Mouse (Mus musculus) urinary bladder, adult 2 months (tissue): ENCODE measurements around the gene Hdac1. TPM values are rescaled to one million over a fixed set of nuclear protein-coding genes. Genes with fewer than 3 reads are reported as not detected.

Experiments used
- DNase-seq: peaks from one replicate; pipeline ENCODE4 v3.0.0; 2022; ENCODE audit warnings: low spot score
- polyA plus RNA-seq: library from polyadenylated mRNA; depleted of rRNA; stranded (reverse); fragments of >200 nt; gene quantifications from 2 replicates; pipeline ENCODE4 v1.2.3, GENCODE M21; 2012

Hdac1 gene
- polyA plus RNA-seq, 1 experiment = 112 TPM

- no peak for DNase-seq
Observed at GRCm38 (mm10) chr4:129511413-129512096, 31.0 kb downstream of the Hdac1 start.

DNA sequence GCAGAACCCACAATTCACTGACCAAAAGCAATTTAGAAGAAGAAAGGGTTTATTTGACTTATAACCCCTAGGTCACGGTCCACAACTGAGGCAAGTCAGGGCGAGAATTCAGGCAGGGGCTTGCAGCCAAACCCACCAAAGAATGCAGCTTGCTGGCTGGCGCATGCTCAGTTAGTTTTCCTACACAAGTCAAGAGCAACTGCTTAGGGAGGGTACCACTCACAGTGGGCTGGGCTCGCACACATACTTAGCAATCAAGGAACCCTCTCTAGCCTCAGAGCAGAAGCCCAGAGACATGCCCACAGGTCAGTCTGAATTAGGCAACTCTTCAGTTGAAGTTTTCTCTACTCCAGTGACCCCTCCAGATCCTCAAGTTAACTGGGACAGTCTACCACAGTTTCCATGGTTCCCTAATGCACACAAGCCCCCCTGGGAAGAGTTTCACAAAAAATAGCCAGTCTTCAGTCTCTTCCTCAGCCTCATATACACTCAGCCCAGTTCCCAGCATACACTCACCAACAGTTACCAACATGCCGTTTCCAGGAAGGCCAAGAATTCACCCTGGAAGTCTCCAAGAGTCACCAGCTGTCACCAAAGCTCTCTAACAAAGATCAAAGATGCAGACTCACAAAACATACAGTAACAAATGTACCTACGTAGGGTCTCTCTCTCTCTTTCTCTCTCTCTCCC lies 31.6 kb downstream of the Hdac1 start:
- DNase-seq = no peak

GRCm38 (mm10) chr4:129509650-129510049 lies 32.9 kb downstream of the Hdac1 start:
- DNase-seq = no peak

- no peak for DNase-seq
Observed at GRCm38 (mm10) chr4:129508834-129509600, 33.5 kb downstream of the Hdac1 start.

- no peak for DNase-seq
Observed at GRCm38 (mm10) chr4:129508237-129508515, 34.3 kb downstream of the Hdac1 start.

- DNase-seq = no peak
Observed at GRCm38 (mm10) chr4:129507434-129508236, 34.9 kb downstream of the Hdac1 start.

DNA sequence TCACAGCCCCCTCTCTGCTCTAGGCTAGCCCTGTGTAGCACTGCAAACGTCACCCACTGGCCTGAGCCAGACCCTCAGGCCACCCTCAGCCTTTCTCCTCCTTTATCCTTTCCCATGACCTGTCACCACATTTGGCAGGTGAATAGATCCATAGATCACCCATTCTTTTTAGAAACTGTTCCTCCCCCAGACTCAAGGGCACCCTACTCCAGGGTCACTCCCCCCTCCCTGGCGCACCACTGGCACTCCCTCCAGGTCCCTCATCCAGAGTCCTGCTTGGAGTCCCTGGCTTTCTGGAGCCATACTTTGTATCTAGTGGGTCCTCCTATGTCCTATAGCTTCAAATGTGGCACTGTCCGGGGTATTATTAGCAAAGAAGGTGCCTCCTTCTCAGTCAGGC lies 37.0 kb downstream of the Hdac1 start:
- DNase-seq = no peak

DNA sequence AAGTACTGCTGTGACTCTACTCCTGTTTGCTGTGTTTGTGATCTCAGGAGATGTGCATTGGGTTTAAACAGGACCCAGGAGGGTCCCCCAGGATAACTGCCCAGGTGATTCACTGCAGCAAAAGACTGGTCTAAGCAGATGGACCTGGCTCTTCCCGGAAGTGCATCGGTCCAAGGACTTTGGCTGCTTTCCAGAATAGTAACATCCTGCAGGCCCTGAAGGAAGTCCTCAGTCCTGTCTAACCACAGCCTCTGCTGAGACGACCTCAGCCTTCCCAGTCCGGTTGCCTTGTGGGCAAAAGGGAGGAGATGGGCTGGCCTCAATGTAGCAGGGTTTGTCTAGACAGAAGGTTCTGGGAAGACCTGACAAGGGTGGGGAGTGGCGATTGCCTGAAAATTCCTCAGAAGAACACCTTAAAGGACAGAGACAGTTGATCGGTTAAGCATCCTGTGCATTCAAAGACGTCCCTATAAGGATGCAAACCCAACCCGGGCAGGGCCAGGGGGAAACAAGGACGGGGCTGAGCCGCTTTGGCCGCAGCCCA lies 39.5 kb downstream of the Hdac1 start:
- DNase-seq = no peak

- no peak for DNase-seq
Observed at GRCm38 (mm10) chr4:129502327-129502888, 40.1 kb downstream of the Hdac1 start.

GRCm38 (mm10) chr4:129500607-129501566 lies 41.6 kb downstream of the Hdac1 start:
- DNase-seq = peak; percentile 79

GRCm38 (mm10) chr4:129500017-129500416 lies 42.5 kb downstream of the Hdac1 start:
- no peak for DNase-seq

GRCm38 (mm10) chr4:129498941-129499340 lies 43.6 kb downstream of the Hdac1 start:
- DNase-seq = no peak

- no peak for DNase-seq
Observed at GRCm38 (mm10) chr4:129496631-129497030, 45.9 kb downstream of the Hdac1 start.

DNA sequence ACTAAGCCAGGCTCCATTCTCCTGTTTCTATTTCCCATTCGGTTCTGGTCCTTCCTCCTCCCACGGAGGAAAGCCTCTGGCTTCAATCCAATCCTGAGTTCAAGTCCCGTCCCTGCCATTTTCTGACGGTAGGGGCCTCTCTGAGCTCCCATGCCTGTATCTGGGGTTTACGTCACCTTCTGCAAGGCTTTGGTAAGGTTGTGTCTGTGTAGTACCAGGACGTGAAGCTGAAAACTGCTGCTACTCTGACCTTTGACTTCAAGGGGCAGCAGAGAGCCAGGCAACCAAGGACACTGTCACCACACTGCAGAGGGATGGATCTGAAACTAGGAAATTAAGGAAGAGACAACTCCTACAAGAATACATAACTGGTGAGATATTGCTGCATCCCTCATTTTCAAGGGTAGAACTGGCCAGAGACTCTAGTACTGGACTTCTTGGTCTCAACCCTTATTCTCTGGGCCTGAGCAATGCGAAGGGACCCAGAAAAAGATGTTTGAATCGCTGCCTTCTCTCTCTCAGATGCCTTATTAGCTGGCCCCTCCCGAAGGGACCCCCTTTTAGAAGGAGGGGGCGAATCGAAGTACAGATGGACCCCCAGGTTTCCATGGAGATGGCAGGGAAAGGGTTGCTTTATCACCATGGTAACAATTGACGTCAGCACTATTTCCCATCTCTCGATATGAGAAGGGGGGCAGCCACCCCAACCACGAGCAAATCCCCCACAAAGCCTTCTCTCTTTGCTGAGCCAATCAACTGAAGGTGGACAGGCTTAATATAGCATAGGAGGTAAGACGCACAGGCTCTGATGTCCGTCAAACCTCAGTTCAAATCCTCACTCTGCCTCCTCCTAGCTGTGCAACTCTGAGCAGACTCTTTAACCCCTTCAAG lies 46.6 kb downstream of the Hdac1 start:
- DNase-seq = no peak

- DNase-seq = no peak
Observed at GRCm38 (mm10) chr4:129494681-129495080, 47.8 kb downstream of the Hdac1 start.

DNA sequence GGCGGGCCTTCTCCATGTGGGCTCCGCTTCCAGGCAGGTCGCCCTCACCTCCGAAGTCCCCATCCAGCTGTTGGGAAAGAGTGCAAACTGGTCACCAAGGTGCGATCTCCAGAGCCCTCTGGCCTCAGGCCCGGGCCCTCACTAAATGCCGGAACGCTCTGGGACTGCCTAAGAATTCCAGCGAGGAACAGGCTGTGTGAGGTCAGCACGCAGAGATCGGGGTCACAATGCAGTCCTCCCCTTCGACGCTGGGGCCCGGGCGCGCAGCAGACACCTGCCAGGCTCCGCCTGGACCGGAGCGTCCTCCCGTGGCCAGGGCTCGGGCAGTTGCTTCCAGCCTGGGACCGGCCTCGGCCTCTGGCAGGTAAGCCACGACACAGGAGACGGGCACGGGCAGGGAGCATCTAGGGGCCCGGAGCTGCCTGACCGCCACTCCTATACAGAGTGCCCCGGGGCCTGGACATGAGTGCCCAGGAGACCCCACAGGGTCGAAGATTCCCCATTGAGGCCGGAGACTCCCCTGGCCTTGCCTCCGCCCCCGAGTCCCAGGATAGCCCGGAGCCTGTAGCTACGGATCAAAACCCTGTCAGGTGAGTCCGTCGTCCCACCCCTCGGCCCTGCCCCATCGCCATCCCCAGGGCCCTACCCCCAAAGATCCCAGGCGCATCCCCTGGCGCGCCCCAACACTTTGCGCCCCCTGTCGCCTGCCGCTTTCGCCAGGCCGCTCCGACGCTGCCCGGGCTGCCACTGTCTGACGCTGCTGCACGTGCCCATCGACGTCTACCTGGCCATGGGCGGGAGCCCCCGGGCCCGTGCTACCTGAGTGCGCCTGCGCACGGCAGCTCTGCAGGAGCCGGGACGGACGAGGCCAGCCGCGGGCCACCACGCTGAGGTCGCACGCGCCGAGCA lies 51.3 kb downstream of the Hdac1 start, which contains the start of the genes Tssk3 and Fam229a:
Tssk3 (minus strand) TSS at position 51 of the 909 bp plus-strand sequence.
Fam229a (plus strand) TSS at position 219 of the 909 bp plus-strand sequence.
- DNase-seq = peak; percentile 47

GRCm38 (mm10) chr4:129481090-129481489 lies 61.4 kb downstream of the Hdac1 start:
- DNase-seq = no peak

DNA sequence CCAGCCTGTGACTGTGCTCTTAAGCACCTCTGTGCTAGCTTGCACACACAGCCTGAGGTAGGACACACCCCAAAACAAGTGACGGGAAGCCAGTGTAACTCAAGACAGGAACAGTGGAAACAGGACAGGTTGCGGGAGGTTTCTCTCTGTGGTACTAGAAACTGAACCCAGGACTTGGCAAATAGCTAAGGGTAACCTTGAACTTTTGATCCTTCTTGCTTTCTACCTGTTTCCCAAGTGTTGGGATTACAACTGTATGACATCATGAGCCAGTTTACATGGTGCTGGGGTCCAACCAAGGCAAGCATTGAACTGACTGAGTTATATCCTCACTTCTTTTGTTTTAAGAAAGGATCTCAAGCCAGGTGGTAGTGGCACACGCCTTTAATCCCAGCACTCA lies 62.6 kb downstream of the Hdac1 start:
- no peak for DNase-seq
